Mouse (Mus musculus) testis, adult 10 weeks (tissue): Measurements from ENCODE around the gene Zfp605. TPM values are rescaled to one million over a fixed set of nuclear protein-coding genes. Genes with fewer than 3 reads are reported as not detected.

Experiments used
- polyA plus RNA-seq: library from polyadenylated mRNA; stranded (reverse); fragments of 350-450 nt; fragmentation: Illumina TruSeq; extraction: RNeasy Lipid Tissue Mini Kit (QIAGEN cat#74804); gene quantifications from one replicate; pipeline ENCODE4 v1.2.3, GENCODE M21; 2014; ENCODE audit warnings: low read depth, low replicate concordance

Gene Zfp605
- 3.8 TPM for polyA plus RNA-seq

DNA sequence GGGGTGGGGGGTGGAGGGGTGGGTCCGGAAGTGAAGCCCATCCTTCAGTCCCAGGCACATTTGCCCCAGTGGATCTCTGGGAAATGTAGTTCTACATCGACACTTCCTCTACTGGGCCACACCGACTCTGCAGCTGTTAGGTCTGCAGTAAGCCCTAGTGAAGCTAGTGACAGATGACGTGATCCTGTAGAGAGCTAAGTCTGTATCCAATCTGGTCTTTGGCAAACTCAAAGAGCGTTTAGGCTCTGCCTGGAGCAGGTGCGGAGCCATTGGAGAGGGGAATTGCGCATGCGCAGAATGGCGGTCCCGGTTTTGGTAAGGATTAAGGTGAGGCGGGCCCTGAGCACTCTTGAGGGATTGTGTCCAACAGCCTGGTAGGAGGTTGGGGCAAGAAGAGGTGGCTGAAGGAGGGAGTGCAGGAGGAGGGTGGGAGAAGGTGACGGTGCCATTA, at the start of gene Zfp605:
Zfp605 (plus strand) TSS at position 102 of the 451 bp plus-strand sequence.

DNA sequence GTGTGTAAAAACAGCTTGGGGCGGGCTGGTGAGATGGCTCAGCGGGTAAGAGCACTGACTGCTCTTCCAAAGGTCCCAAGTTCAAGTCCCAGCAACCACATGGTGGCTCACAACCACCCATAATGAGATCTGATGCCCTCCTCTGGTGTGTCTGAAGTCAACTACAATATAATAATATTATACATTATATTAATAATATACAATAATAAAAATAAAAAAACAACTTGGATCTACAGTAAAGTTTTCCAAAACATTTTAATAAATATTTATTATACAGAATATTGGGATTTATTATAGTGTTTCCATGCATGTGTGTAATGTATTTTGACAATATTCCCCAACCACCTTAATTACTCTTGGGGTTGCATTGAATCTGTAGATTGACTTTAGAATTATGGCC, 37.5 kb upstream of the Zfp605 start, which contains the start of gene Gm17655:
Gm17655 (minus strand) TSS at position 101 of the 400 bp plus-strand sequence.

DNA sequence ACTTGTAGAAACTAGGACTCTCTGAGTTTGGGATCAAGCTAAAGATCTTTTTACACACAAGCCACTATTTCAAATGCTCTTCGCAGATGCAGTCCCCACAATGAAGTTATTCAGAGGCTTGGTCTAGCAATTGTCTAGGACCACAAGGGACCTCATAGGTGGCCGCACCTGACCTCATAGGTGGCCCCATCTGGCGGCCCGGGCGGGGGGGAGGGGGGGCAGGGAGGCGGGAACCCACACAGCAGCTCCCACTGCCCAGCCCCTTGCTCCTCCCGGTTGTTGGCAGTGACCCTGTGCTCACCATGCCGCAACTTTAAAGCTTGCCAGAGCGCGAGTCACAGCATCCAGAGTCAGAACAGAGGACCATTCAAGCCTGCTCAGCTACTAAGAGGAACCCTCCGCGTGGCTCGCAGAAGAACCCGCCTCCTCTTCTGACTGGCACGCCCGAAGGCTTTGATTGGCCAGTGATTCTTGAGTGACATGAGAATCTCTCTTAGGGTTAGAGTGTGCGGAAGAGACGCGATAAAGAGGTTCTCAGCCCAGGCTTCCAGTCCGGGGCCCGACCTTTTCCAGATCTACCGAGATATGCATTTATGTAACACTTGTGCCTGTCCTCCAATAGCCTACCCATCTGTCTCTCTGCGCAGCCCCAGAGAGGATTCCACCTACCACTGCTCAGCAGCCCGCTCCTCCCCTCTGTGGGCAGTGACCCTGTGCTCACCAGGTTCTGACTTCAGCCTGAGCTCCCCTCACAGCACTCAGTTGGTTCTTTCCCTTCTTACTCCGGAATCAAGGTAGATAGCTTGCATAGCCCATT, 15.7 kb upstream of the Zfp605 start, which contains the start of gene Gm35315:
Gm35315 (minus strand) TSS at position 391 of the 817 bp plus-strand sequence.

DNA sequence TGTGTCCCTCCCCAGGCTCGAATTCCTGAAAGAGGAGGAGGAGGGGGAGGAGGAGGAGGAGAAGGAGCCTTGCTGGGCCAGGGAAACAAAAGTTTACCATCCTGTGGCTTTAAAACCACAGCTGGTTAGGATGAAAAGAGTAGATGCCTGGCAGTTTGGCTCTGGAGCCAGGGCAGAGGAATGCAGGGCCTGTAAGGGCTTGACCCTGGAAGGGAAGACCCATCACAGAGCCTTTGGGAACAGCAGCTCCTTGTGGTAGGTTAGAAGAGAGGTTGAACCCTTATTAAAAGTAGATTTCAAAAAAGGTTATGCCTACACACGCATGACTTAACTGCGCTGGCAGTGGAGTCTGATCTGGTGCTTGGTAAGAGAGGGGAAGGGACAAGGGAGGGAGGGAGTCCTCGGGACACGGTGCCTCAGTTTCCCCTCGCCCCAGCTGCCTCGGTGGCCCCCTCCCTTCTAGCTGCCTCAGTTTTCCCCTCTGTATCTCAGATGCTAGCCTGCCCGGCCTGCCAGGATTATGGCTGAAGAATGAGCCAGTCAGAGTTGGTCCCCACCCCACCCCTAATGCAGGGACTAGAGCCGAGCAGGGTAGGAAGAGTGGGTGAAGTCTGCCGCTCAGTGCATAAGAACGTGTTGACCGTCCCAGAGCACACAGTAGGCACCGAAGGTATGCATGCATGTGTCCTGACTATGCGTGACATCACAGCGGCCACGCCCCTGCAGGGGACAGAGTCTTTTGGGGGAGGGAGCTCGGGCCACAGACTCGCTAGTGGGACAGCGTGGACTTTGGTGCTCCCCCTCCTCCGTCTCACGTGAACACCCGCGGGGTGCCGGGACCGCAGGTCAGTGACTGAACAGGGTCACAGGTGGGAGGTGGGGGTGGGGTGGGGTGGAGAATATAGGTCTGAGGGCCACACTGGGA, 10.0 kb upstream of the Zfp605 start, which contains the start of gene Plcxd1:
Plcxd1 (plus strand) TSS at position 314 of the 925 bp plus-strand sequence.

DNA sequence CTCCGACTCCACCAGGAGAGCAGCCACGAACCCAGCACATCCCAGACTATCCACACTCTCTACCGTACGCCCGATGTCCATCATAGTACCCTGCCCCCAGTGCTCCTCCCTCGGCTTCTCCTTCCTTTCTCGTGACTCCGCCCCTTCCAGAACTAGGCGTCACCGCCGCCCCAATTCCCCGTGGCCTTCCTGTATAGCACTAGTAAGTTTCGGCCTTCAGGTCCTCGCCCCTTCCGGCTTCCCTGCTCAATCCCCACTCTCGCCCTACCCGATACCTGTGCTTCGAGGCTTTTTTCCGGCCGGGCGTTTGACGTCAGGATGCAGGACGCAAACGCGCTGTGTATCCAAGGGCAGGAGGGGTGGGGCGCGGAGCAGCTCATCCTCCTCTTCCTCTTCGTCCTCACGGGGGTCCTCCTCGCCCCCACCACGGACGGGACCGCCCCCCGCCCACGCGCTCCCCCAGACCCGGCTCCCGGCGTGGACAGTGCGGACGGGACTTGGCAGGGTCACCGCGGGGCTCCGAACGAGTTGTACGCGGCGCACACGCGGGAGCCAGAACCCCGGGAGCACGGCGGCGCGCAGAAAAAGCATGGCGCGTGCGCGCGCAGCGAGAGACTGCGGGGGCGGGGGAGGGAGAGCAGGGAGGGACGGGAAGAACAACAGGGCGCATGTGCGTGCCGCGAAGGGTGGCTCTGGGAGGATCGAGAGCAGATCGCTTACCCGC, 2.1 kb upstream of the Zfp605 start, which contains the start of gene Gtpbp6:
Gtpbp6 (minus strand) TSS at position 617 of the 724 bp plus-strand sequence.

DNA sequence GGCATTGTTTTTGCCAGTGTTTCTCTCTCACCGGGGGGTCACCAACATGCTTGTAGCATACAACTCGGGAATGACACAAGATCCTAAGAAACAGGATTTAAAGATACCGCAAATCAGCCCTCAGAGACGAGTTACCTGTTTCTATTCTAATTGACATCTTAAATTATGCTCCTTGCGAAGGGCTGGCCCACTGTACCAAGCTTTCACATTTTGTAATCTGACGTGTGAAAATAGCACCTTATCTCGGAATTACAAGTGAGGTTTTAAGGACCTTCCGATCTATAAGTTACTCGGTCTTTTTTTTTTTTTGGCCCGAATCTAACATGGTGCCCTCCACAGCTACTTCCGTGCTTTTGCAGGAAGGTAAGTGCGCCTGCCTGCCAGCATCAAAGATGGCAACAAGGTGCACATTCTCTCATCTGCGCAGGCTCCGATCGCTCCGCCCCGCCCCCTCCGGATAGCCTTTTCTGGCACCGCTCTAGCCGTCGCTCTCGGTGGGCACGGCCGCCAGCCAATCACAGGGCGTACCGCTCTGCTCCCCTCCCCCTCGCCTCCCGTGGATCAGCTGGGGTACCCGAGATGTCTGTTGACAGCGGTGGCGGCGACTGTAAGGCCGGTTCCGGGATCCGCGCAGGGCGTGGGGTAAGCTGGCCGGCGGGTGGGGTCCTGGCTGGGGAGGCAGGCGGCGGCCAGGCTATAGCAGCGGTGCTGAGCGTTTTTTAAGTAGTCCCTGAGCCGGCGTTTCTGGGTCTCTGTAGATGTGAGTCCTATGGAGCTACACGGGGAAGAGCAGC, 25.6 kb downstream of the Zfp605 start, which contains the start of gene Chfr:
Chfr (plus strand) TSS at position 550 of the 794 bp plus-strand sequence.

DNA sequence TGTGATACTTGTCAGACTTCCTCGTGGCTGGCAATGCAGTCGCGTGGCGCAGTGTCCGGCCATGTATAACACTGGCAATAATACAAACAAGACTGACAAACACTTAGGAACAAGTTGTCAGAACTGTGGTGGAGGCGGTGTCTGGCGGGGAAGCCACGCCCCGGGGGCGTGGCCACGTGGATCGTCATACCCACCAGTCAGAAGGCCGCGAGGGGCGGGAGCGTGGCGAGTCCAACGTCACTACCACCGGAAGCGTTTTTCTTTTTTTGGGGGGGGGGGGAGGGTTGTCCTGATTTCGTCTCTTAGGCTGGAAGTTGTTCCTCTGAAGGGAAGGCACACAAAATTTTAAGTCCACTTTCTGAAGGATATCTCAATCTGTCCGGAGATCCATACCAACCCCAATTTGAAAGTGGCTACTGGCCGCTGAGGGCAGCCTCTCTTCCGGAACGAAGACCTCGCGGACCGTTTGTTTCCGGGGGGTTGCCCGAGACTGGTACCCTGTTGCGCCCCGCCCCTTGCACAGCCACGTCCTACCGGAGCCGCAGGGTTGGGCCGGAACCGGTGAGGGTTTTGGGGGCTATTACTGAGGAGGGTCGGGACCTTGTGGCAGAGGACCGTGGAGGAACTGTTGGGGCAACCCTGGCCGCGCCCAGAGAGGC, 66.6 kb downstream of the Zfp605 start, which contains the start of gene Golga3:
Golga3 (plus strand) TSS at position 340 of the 659 bp plus-strand sequence.

Other genes starting within 250 kb of the Zfp605 start
- 43.5 TPM for gene Gm15446, start 186.7 kb upstream of the Zfp605 start, polyA plus RNA-seq
- gene Zfp932, start 113.6 kb upstream of the Zfp605 start, polyA plus RNA-seq, result 40.7 TPM
- gene Gm17655, start 37.6 kb upstream of the Zfp605 start, polyA plus RNA-seq, result 5.9 TPM
- 1.4 TPM for gene Gm35315, start 15.7 kb upstream of the Zfp605 start, polyA plus RNA-seq
- 0.10 TPM for gene Plcxd1, start 10.1 kb upstream of the Zfp605 start, polyA plus RNA-seq
- not detected for gene Gtpbp6, start 1.9 kb upstream of the Zfp605 start, polyA plus RNA-seq
- gene Chfr, start 25.8 kb downstream of the Zfp605 start, polyA plus RNA-seq, result 60.8 TPM
- gene Golga3, start 66.6 kb downstream of the Zfp605 start, polyA plus RNA-seq, result 30.8 TPM
- 66.7 TPM for gene Ankle2, start 120.9 kb downstream of the Zfp605 start, polyA plus RNA-seq
- gene Pgam5, start 159.8 kb downstream of the Zfp605 start, polyA plus RNA-seq, result 19.7 TPM
- 3.6 TPM for gene Pxmp2, start 176.1 kb downstream of the Zfp605 start, polyA plus RNA-seq
- 42.3 TPM for gene Pole, start 176.2 kb downstream of the Zfp605 start, polyA plus RNA-seq
- 22.6 TPM for gene P2rx2, start 233.1 kb downstream of the Zfp605 start, polyA plus RNA-seq
- gene Lrcol1, start 234.6 kb downstream of the Zfp605 start, polyA plus RNA-seq, result not detected